Mouse (Mus musculus) heart, postnatal 14 days (tissue): ENCODE results near the gene Vwf. TPM values are rescaled to one million over a fixed set of nuclear protein-coding genes. Genes with fewer than 3 reads are reported as not detected.

ENCODE experiments used
- DNase-seq, 2 experiments: peaks; one replicate each; pipeline ENCODE4 v3.0.0; 2021 to 2022
- intact Hi-C: fragments of 180-260 bp; cut with DNase I; formaldehyde crosslinking; loops from one replicate; pipeline ENCODE4 v1.15.1; 2025
- long read RNA-seq, 2 experiments: library from polyadenylated mRNA; stranded (forward); transcript quantifications; one replicate each; pipeline ENCODE4 v2.0.0; 2021
- total RNA-seq, 2 experiments: library from RNA; stranded (reverse); gene quantifications; 2 replicates each; pipeline ENCODE4 v1.2.3; 2021

Vwf gene
- total RNA-seq: 100 to 1,000 TPM in 1 of 2 experiments, 10 to 100 TPM in 1; 88.1 to 110 TPM
- long read RNA-seq, experiment 1, full-length matches to known transcripts: 1 of 25 reads
- long read RNA-seq, experiment 1, partial matches to known transcripts: 21 of 25 reads
- long read RNA-seq, experiment 1, other reads (novel, unspliced or antisense): 3 of 25 reads
- long read RNA-seq, experiment 2, full-length matches to known transcripts: 5 of 42 reads
- long read RNA-seq, experiment 2, partial matches to known transcripts: 32 of 42 reads
- long read RNA-seq, experiment 2, other reads (novel, unspliced or antisense): 5 of 42 reads

GRCm38 (mm10) chr6:125546474-125546873 lies at the start of gene Vwf:
Vwf (plus strand) TSS chr6:125546774.
- DNase-seq: no peak
- intact Hi-C loops: no loop called here

GRCm38 (mm10) chr6:125498062-125498461 lies 48.5 kb upstream of the Vwf start:
- intact Hi-C loops: loop anchor here (2.0 kb wide), 2 partner anchors 71 to 103 kb away; no protein-coding TSS in a partner anchor
- peak in 1 of 2 experiments; percentile 47 for DNase-seq

- intact Hi-C loops: no loop called here
- no peak for DNase-seq
These were observed 43.3 kb upstream of the Vwf start for GRCm38 (mm10) chr6:125503186-125503802.

- DNase-seq: no peak
- intact Hi-C loops: no loop called here
These were observed 41.8 kb upstream of the Vwf start for GRCm38 (mm10) chr6:125504622-125505355.

GRCm38 (mm10) chr6:125506427-125506826 lies 40.1 kb upstream of the Vwf start:
- DNase-seq: no peak
- intact Hi-C loops: no loop called here

- intact Hi-C loops: no loop called here
- no peak for DNase-seq
These were observed 36.8 kb upstream of the Vwf start for GRCm38 (mm10) chr6:125509783-125510182.

- DNase-seq: no peak
- intact Hi-C loops: no loop called here
These were observed 35.9 kb upstream of the Vwf start for GRCm38 (mm10) chr6:125510645-125511044.

GRCm38 (mm10) chr6:125511196-125511595 lies 35.4 kb upstream of the Vwf start:
- no peak for DNase-seq
- intact Hi-C loops: no loop called here

GRCm38 (mm10) chr6:125512950-125513596 lies 33.5 kb upstream of the Vwf start:
- intact Hi-C loops: no loop called here
- DNase-seq: peak; percentile 52 to 54

GRCm38 (mm10) chr6:125515503-125516315 lies 30.9 kb upstream of the Vwf start:
- intact Hi-C loops: no loop called here
- DNase-seq: peak; percentile 79

- DNase-seq: no peak
- intact Hi-C loops: no loop called here
These were observed 24.9 kb upstream of the Vwf start for GRCm38 (mm10) chr6:125521558-125522193.

GRCm38 (mm10) chr6:125524027-125524426 lies 22.5 kb upstream of the Vwf start:
- intact Hi-C loops: no loop called here
- DNase-seq: no peak

GRCm38 (mm10) chr6:125526066-125526465 lies 20.5 kb upstream of the Vwf start:
- intact Hi-C loops: no loop called here
- DNase-seq: no peak

- no peak for DNase-seq
- intact Hi-C loops: loop anchor here (2.0 kb wide), 1 partner anchor 72 kb away; no protein-coding TSS in a partner anchor
These were observed 17.9 kb upstream of the Vwf start for GRCm38 (mm10) chr6:125528614-125529200.

- intact Hi-C loops: loop anchor here (2.0 kb wide), 1 partner anchor 71 kb away; no protein-coding TSS in a partner anchor
- DNase-seq: peak; percentile 50 to 60
These were observed 17.1 kb upstream of the Vwf start for GRCm38 (mm10) chr6:125529479-125529878.

- intact Hi-C loops: no loop called here
- no peak for DNase-seq
These were observed 13.4 kb upstream of the Vwf start for GRCm38 (mm10) chr6:125533104-125533650.

GRCm38 (mm10) chr6:125534990-125535389 lies 11.6 kb upstream of the Vwf start:
- DNase-seq: no peak
- intact Hi-C loops: no loop called here

GRCm38 (mm10) chr6:125538469-125538868 lies 8.1 kb upstream of the Vwf start:
- intact Hi-C loops: no loop called here

GRCm38 (mm10) chr6:125539423-125539822 lies 7.2 kb upstream of the Vwf start:
- intact Hi-C loops: no loop called here
- DNase-seq: no peak

More at GRCm38 (mm10) chr6:125538469-125538868, 8.1 kb upstream of the Vwf start:
- no peak for DNase-seq
